Mouse (Mus musculus) MEL (cell line): Measurements from ENCODE around the gene Ntsr2. TPM values are rescaled to one million over a fixed set of nuclear protein-coding genes. Genes with fewer than 3 reads are reported as not detected.

ENCODE experiments used
- DNase-seq: peaks from one replicate; pipeline ENCODE4 v3.0.0; 2011; ENCODE audit warnings: low read depth, low spot score
- H3K27ac ChIP-seq: 2 replicates; pipeline ENCODE4 v1.5.1; 2012; ENCODE audit warnings: low read depth, mild to moderate bottlenecking, control low read depth, low read length, moderate library complexity; ENCODE audit not compliant: control insufficient read depth
- H3K27me3 ChIP-seq, 2 experiments: fragments of 150-350 bp in 1 of 2; sonication (generic) in 1 of 2; 2 replicates each; pipeline ENCODE4 v1.6.1; 2012; ENCODE audit warnings: low read length in 2 of 2, mild to moderate bottlenecking in 2 of 2, improper control_type of control experiment in 1 of 2, moderate library complexity in 1 of 2; ENCODE audit not compliant: insufficient read depth in 2 of 2, control insufficient read depth in 1 of 2
- H3K36me3 ChIP-seq, 2 experiments: 2 replicates each; pipeline ENCODE4 v1.6.1; 2012 to 2014; ENCODE audit warnings: low read length in 2 of 2, improper control_type of control experiment in 1 of 2, inconsistent platforms in 1 of 2, mild to moderate bottlenecking in 1 of 2; ENCODE audit not compliant: insufficient read depth in 2 of 2, control insufficient read depth in 1 of 2
- H3K4me1 ChIP-seq, 2 experiments: fragments of 150-350 bp in 1 of 2; sonication (generic) in 1 of 2; 2 replicates each; pipeline ENCODE4 v1.6.1; 2012; ENCODE audit warnings: low read length in 2 of 2, improper control_type of control experiment in 1 of 2, mild to moderate bottlenecking in 1 of 2; ENCODE audit not compliant: insufficient read depth in 2 of 2, control insufficient read depth in 1 of 2
- H3K4me3 ChIP-seq, 2 experiments: fragments of 150-350 bp in 1 of 2; sonication (generic) in 1 of 2; 2 replicates each; pipeline ENCODE4 v1.5.1; 2012; ENCODE audit warnings: low read depth in 2 of 2, low read length in 2 of 2, mild to moderate bottlenecking in 2 of 2, moderate library complexity in 2 of 2, control low read depth in 1 of 2, improper control_type of control experiment in 1 of 2; ENCODE audit not compliant: control insufficient read depth in 1 of 2, insufficient read depth in 1 of 2
- H3K79me2 ChIP-seq: 2 replicates; pipeline ENCODE4 v1.6.1; 2012; ENCODE audit warnings: mild to moderate bottlenecking, low read length, moderate library complexity; ENCODE audit not compliant: control insufficient read depth, poor library complexity, insufficient read depth
- H3K9ac ChIP-seq: 2 replicates; pipeline ENCODE4 v1.6.1; 2012; ENCODE audit warnings: low read depth, mild to moderate bottlenecking, control low read depth, low read length, moderate library complexity; ENCODE audit not compliant: control insufficient read depth, poor library complexity, severe bottlenecking
- H3K9me3 ChIP-seq: fragments of 150-350 bp; sonication (generic); replicated peaks from 2 replicates; pipeline ENCODE4 v1.6.1; 2012; ENCODE audit warnings: mild to moderate bottlenecking, low read length, improper control_type of control experiment, moderate library complexity; ENCODE audit not compliant: insufficient read depth
- BHLHE40 ChIP-seq: IDR thresholded peaks from 2 replicates; pipeline ENCODE4 v1.6.1; 2012; ENCODE audit warnings: low read depth, mild to moderate bottlenecking, inconsistent platforms, low read length, improper control_type of control experiment, borderline replicate concordance
- CHD1 ChIP-seq: IDR thresholded peaks from 2 replicates; pipeline ENCODE4 v1.6.1; 2012; ENCODE audit warnings: low read depth, mild to moderate bottlenecking, inconsistent platforms, low read length, improper control_type of control experiment
- CHD2 ChIP-seq: IDR thresholded peaks from 2 replicates; pipeline ENCODE4 v1.6.1; 2011; ENCODE audit warnings: low read length, improper control_type of control experiment
- ELF1 ChIP-seq: IDR thresholded peaks from 2 replicates; pipeline ENCODE4 v1.6.1; 2014; ENCODE audit warnings: low read depth, mild to moderate bottlenecking, inconsistent platforms, low read length, improper control_type of control experiment, moderate library complexity
- EP300 ChIP-seq, 2 experiments: IDR thresholded peaks; 2 replicates each; pipeline ENCODE4 v1.6.1; 2011; ENCODE audit warnings: improper control_type of control experiment in 2 of 2, low read length in 2 of 2, low read depth in 1 of 2, mild to moderate bottlenecking in 1 of 2
- GATA1 ChIP-seq: IDR thresholded peaks from 2 replicates; pipeline ENCODE4 v1.6.1; 2011; ENCODE audit warnings: low read depth, low read length, improper control_type of control experiment
- HCFC1 ChIP-seq: IDR thresholded peaks from 2 replicates; pipeline ENCODE4 v1.6.1; 2012; ENCODE audit warnings: low read depth, mild to moderate bottlenecking, inconsistent platforms, low read length, improper control_type of control experiment, moderate library complexity
- JUND ChIP-seq: IDR thresholded peaks from 2 replicates; pipeline ENCODE4 v1.6.1; 2011; ENCODE audit warnings: low read depth, mild to moderate bottlenecking, improper control_type of control experiment, low read length
- MAFK ChIP-seq: IDR thresholded peaks from 2 replicates; pipeline ENCODE4 v1.6.1; 2011; ENCODE audit warnings: low read depth, mild to moderate bottlenecking, low read length, improper control_type of control experiment, borderline replicate concordance
- MEF2A ChIP-seq: IDR thresholded peaks from 2 replicates; pipeline ENCODE4 v1.6.1; 2014; ENCODE audit warnings: low read depth, mild to moderate bottlenecking, inconsistent platforms, low read length, improper control_type of control experiment; ENCODE audit not compliant: poor library complexity, insufficient replicate concordance, severe bottlenecking; ENCODE audit errors: extremely low read depth
- MXI1 ChIP-seq: IDR thresholded peaks from 2 replicates; pipeline ENCODE4 v1.6.1; 2011; ENCODE audit warnings: mild to moderate bottlenecking, low read depth, low read length, improper control_type of control experiment
- MYB ChIP-seq: IDR thresholded peaks from 2 replicates; pipeline ENCODE4 v1.6.1; 2011; ENCODE audit warnings: mild to moderate bottlenecking, low read depth, low read length, improper control_type of control experiment
- MYC ChIP-seq: IDR thresholded peaks from 2 replicates; pipeline ENCODE4 v1.6.1; 2011; ENCODE audit warnings: low read depth, mild to moderate bottlenecking, low read length, improper control_type of control experiment, moderate library complexity
- POLR2A ChIP-seq, 2 experiments: IDR thresholded peaks; 2 replicates each; pipeline ENCODE4 v1.6.1; 2011 to 2012; ENCODE audit warnings: low read length in 2 of 2, mild to moderate bottlenecking in 2 of 2, control low read depth in 1 of 2, improper control_type of control experiment in 1 of 2, low read depth in 1 of 2, moderate library complexity in 1 of 2; ENCODE audit not compliant: control insufficient read depth in 1 of 2, insufficient read depth in 1 of 2, poor library complexity in 1 of 2
- POLR2AphosphoS2 ChIP-seq: IDR thresholded peaks from 2 replicates; pipeline ENCODE4 v1.6.1; 2011; ENCODE audit warnings: low read length, improper control_type of control experiment
- SIN3A ChIP-seq: IDR thresholded peaks from 2 replicates; pipeline ENCODE4 v1.6.1; 2012; ENCODE audit warnings: low read length, improper control_type of control experiment, inconsistent platforms
- TBP ChIP-seq: IDR thresholded peaks from 2 replicates; pipeline ENCODE4 v1.8.0; 2011; ENCODE audit warnings: low read depth, low read length, improper control_type of control experiment
- USF2 ChIP-seq, 2 experiments: IDR thresholded peaks; 2 replicates each; pipeline ENCODE4 v1.6.1; 2011 to 2012; ENCODE audit warnings: improper control_type of control experiment in 2 of 2, low read length in 2 of 2, borderline replicate concordance in 1 of 2, inconsistent platforms in 1 of 2, low read depth in 1 of 2, mild to moderate bottlenecking in 1 of 2; ENCODE audit not compliant: insufficient read depth in 1 of 2
- ZC3H11A ChIP-seq: IDR thresholded peaks from 2 replicates; pipeline ENCODE4 v1.6.1; 2012; ENCODE audit warnings: low read depth, mild to moderate bottlenecking, inconsistent platforms, low read length, improper control_type of control experiment
- polyA plus RNA-seq, 2 experiments: library from polyadenylated mRNA; stranded (reverse) in 1 of 2; unstranded in 1 of 2; fragments of >175 nt in 1 of 2; fragments of >200 nt in 1 of 2; gene quantifications; 2 replicates each; pipeline versions ENCODE4 v1.2.1 to v1.2.4; 2012; ENCODE audit warnings: low replicate concordance in 2 of 2, low read depth in 1 of 2; ENCODE audit not compliant: insufficient read length in 2 of 2, insufficient read depth in 1 of 2, missing spikeins in 1 of 2
- total RNA-seq: library from RNA; depleted of rRNA; stranded (reverse); fragments of 300-350 nt; gene quantifications from 2 replicates; pipeline ENCODE4 v1.2.3, GENCODE M21; 2012; rRNA removed

The Ntsr2 gene
- total and polyA plus RNA-seq, 3 experiments: not detected

DNA sequence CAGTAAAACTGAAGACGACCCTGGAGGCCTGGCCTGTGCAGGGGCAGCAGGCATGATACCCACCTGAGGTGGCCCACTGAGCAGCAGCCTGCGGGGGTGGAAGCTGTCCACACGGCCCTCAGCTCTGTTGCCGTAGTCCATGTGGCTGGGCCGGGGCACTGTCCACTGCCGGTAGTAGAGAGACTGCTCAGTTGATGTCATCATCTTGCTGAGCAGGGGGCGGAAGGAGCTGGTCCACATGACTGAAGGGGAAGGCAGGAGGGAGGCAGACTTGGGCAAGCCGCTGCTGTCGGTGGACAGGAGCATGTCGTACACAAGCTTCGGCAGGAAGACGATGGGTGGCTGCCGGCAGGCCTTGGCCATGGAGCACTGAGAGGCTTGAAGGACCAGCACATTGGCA is 43.0 kb downstream of the Ntsr2 start:
- TF ChIP-seq BHLHE40: no peak
- TF ChIP-seq SIN3A: no peak
- no peak for TF ChIP-seq TBP
- TF ChIP-seq HCFC1: no peak
- TF ChIP-seq ZC3H11A: no peak
- TF ChIP-seq GATA1: no peak
- no peak for TF ChIP-seq EP300 (IDR thresholded peaks at IDR 0.05; ENCODE audit: low read depth in 1 of 2, low read length in 2 of 2)
- no peak for TF ChIP-seq USF2 (IDR thresholded peaks at IDR 0.05; ENCODE audit: borderline replicate concordance in 1 of 2, insufficient read depth in 1 of 2, low read depth in 1 of 2, low read length in 2 of 2)
- no peak for TF ChIP-seq CHD2
- no peak for TF ChIP-seq MEF2A
- H3K4me1 ChIP-seq: no peaks in the 10 kb centered on the region
- H3K4me3 ChIP-seq: no peak overlapping the region
- no peaks in the 10 kb centered on the region for H3K79me2 ChIP-seq
- no peak overlapping the region for H3K27ac ChIP-seq
- no peak overlapping the region for H3K9ac ChIP-seq
- H3K9me3 ChIP-seq: no peaks in the 10 kb centered on the region
- DNase-seq: no peak
- peaks cover 0 to 2% of the 10 kb centered on the region in 2 experiments; a peak in 1 of 4 replicates for H3K27me3 ChIP-seq
- H3K36me3 ChIP-seq: no peaks in the 10 kb centered on the region

GRCm38 (mm10) chr12:16698691-16699090 is 45.5 kb downstream of the Ntsr2 start:
- no peaks in the 10 kb centered on the region for H3K9me3 ChIP-seq
- no peak overlapping the region for H3K4me3 ChIP-seq
- DNase-seq: no peak
- H3K4me1 ChIP-seq: no peaks in the 10 kb centered on the region
- TF ChIP-seq MXI1 (no peak), CHD1 (no peak), MYC (no peak), HCFC1 (no peak), POLR2A (IDR thresholded peaks at IDR 0.05; ENCODE audit: control insufficient read depth in 1 of 2, insufficient read depth in 1 of 2, low read depth in 1 of 2, low read length in 2 of 2, poor library complexity in 1 of 2) (no peak), POLR2AphosphoS2 (no peak), ELF1 (no peak), MAFK (no peak), MYB (no peak), JUND (no peak)
- H3K36me3 ChIP-seq: no peaks in the 10 kb centered on the region
- no peak overlapping the region for H3K27ac ChIP-seq
- H3K79me2 ChIP-seq: no peaks in the 10 kb centered on the region
- H3K27me3 ChIP-seq: peaks cover 0 to 2% of the 10 kb centered on the region in 2 experiments; a peak in 1 of 4 replicates
- H3K9ac ChIP-seq: no peak overlapping the region

Other genes with a start within 250 kb of the Ntsr2 start
- 1.2 and 1.7 TPM in 2 replicates for gene Lpin1, start 42.4 kb upstream of the Ntsr2 start, total RNA-seq
- 1 to 10 TPM in 1 of 2 experiments, not detected in 1; 3.9 TPM for gene Lpin1, start 42.4 kb upstream of the Ntsr2 start, polyA plus RNA-seq
- gene Greb1, start 147.5 kb downstream of the Ntsr2 start, total RNA-seq: not detected in 2 replicates
- not detected for gene Greb1, start 147.5 kb downstream of the Ntsr2 start, polyA plus RNA-seq
- gene E2f6, start 157.6 kb downstream of the Ntsr2 start, total RNA-seq: 28.5 and 35.4 TPM in 2 replicates
- gene E2f6, start 157.6 kb downstream of the Ntsr2 start, polyA plus RNA-seq: 10 to 100 TPM in 1 of 2 experiments, not detected in 1; 67.0 TPM
- 10.9 and 12.2 TPM in 2 replicates for gene Rock2, start 241.5 kb downstream of the Ntsr2 start, total RNA-seq
- 10 to 100 TPM; 14.4 to 46.4 TPM for gene Rock2, start 241.5 kb downstream of the Ntsr2 start, polyA plus RNA-seq